Comparison of ENCODE assay signal across 28 mouse cellular contexts in the genomic region with DNA sequence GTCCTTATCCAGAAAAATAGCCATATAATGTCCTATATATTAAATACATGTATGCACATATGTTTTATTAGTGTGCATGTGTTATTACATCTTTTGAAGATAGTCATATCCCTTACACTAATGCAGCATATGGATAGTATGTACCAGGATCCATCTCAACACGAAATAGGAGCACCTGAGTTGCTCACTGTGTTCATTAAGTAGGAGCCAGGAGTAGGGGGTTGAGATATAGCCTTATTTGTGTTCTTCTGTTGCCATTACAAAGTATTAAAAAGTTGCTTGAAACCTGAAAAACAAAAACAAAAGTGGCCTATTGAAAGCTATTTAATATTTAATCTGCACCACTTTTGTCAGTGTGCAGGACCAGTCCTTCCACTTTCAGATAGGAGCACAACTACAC. TPM values are rescaled to one million over a fixed set of nuclear protein-coding genes. Genes with fewer than 3 reads are reported as not detected.
A peak's percentile ranks its signal among the peaks of the same experiment; 100 is the strongest.
DNase-seq lines count a peak whose midpoint lies in the region; ATAC-seq lines count a peak whose summit lies in the region.
"Had no signal": no experiment of that assay in that cellular context is flagged by ENCODE, and none has a peak within 500 bp of the region (broad histone marks: within the 10 kb centered on the region; RNA-seq: fewer than 3 reads in every experiment).

No protein-coding gene starts in this region.

- H3K9ac ChIP-seq in midbrain, embryonic 14.5 days (replicated peaks; ENCODE audit: low read length): no peak overlapping the region
- no peak overlapping the region for H3K9ac ChIP-seq in midbrain, embryonic 16.5 days (ENCODE audit: low read depth, low read length)
- peak overlapping the region; percentile 73 for H3K9ac ChIP-seq in forebrain, embryonic 15.5 days (replicated peaks)
- H3K9ac ChIP-seq: embryonic facial prominence, embryonic 12.5 days; heart, embryonic 15.5 days; intestine, embryonic 15.5 days; liver, embryonic 13.5 days; neural tube, embryonic 15.5 days had no signal

- no peak for ATAC-seq in midbrain, embryonic 14.5 days (ENCODE audit: low FRiP score, low TSS enrichment)
- ATAC-seq in midbrain, embryonic 16.5 days: no peak
- ATAC-seq in forebrain, embryonic 15.5 days (replicated peaks): no peak
- ATAC-seq: hindbrain, embryonic 16.5 days; intestine, embryonic 15.5 days had no signal

- H3K4me3 ChIP-seq in midbrain, embryonic 14.5 days (replicated peaks; ENCODE audit: low read depth, low read length): no peak overlapping the region
- H3K4me3 ChIP-seq in midbrain, embryonic 16.5 days (ENCODE audit: low read depth, low read length): no peak overlapping the region
- peak overlapping the region; percentile 40 for H3K4me3 ChIP-seq in forebrain, embryonic 15.5 days
- H3K4me3 ChIP-seq: embryonic facial prominence, embryonic 12.5 days; gastrocnemius, adult 2 months; heart, embryonic 15.5 days; intestine, embryonic 15.5 days; liver, embryonic 13.5 days; megakaryocyte, embryonic 14.5 days; neural tube, embryonic 15.5 days had no signal

- H3K27ac ChIP-seq in midbrain, embryonic 14.5 days (replicated peaks; ENCODE audit: low read depth, low read length): no peak overlapping the region
- no peak overlapping the region for H3K27ac ChIP-seq in midbrain, embryonic 16.5 days (ENCODE audit: low read length)
- H3K27ac ChIP-seq in forebrain, embryonic 15.5 days (replicated peaks): peak overlapping the region; percentile 93
- H3K27ac ChIP-seq: embryonic facial prominence, embryonic 12.5 days; gastrocnemius, adult 2 months; heart, embryonic 15.5 days; intestine, embryonic 15.5 days; liver, embryonic 13.5 days; neural tube, embryonic 15.5 days had no signal

- no peaks in the 10 kb centered on the region for H3K4me1 ChIP-seq in midbrain, embryonic 14.5 days (ENCODE audit: control insufficient read depth, insufficient read depth, low read length)
- H3K4me1 ChIP-seq in midbrain, embryonic 16.5 days (ENCODE audit: control insufficient read depth, insufficient read depth, low read length): peaks cover 3% of the 10 kb centered on the region; the same call in 1 of the 2 replicates
- H3K4me1 ChIP-seq in forebrain, embryonic 15.5 days: peaks cover 22% of the 10 kb centered on the region
- H3K4me1 ChIP-seq: embryonic facial prominence, embryonic 12.5 days; liver, embryonic 13.5 days had no signal

- H3K4me2 ChIP-seq in midbrain, embryonic 14.5 days (ENCODE audit: low read length): no peak overlapping the region
- H3K4me2 ChIP-seq in midbrain, embryonic 16.5 days (ENCODE audit: low read length): no peak overlapping the region
- H3K4me2 ChIP-seq in forebrain, embryonic 15.5 days (replicated peaks): peak overlapping the region; percentile 63
- H3K4me2 ChIP-seq: embryonic facial prominence, embryonic 12.5 days; heart, embryonic 15.5 days; intestine, embryonic 15.5 days; liver, embryonic 13.5 days; neural tube, embryonic 15.5 days had no signal

- no peaks in the 10 kb centered on the region for H3K36me3 ChIP-seq in midbrain, embryonic 14.5 days (ENCODE audit: control insufficient read depth, insufficient read depth, low read length)
- H3K36me3 ChIP-seq in midbrain, embryonic 16.5 days (ENCODE audit: control insufficient read depth, insufficient read depth, low read length): no peaks in the 10 kb centered on the region
- H3K36me3 ChIP-seq in forebrain, embryonic 15.5 days: no peaks in the 10 kb centered on the region
- H3K36me3 ChIP-seq: embryonic facial prominence, embryonic 12.5 days; heart, embryonic 15.5 days; intestine, embryonic 15.5 days; liver, embryonic 13.5 days; neural tube, embryonic 15.5 days had no signal

- peak; percentile 31 for DNase-seq in embryo, embryonic 10.5 days (ENCODE audit: low spot score)
- no peak for DNase-seq in embryo, embryonic 9.5 days (ENCODE audit: extremely low spot score)
- peak; percentile 27 for DNase-seq in midbrain, embryonic 14.5 days
- no peak for DNase-seq in lung, postnatal 4 days
- no peak for DNase-seq in kidney, postnatal 10 days
- DNase-seq in urinary bladder, postnatal 4 days (ENCODE audit: low spot score in 2 of 2): no peak
- DNase-seq: adrenal gland, postnatal 25 days; cerebellum, adult 11-12 months; gastrocnemius, adult 2 months; heart, postnatal 4 days; kidney, adult 9 months; kidney, postnatal 25 days; liver, embryonic 13.5 days; lung, adult 2 months; thymus, adult 18-20 months; thymus, postnatal 36 days had no signal

- WGBS in midbrain, embryonic 14.5 days: 4% methylated on average over 1 of the region's 1 CpGs
- 7% methylated on average over 1 of the region's 1 CpGs for WGBS in midbrain, embryonic 16.5 days
- 1% methylated on average over 1 of the region's 1 CpGs for WGBS in forebrain, embryonic 15.5 days

- H3K9me3 ChIP-seq in midbrain, embryonic 14.5 days (ENCODE audit: control insufficient read depth, low read length): no peaks in the 10 kb centered on the region
- H3K9me3 ChIP-seq in midbrain, embryonic 16.5 days (replicated peaks; ENCODE audit: control insufficient read depth, low read length, poor library complexity, severe bottlenecking): no peaks in the 10 kb centered on the region
- H3K9me3 ChIP-seq in forebrain, embryonic 15.5 days: no peaks in the 10 kb centered on the region
- H3K9me3 ChIP-seq: embryonic facial prominence, embryonic 12.5 days; heart, embryonic 15.5 days; intestine, embryonic 15.5 days; liver, embryonic 13.5 days; neural tube, embryonic 15.5 days had no signal

- peaks cover 81% of the 10 kb centered on the region for H3K27me3 ChIP-seq in midbrain, embryonic 14.5 days (ENCODE audit: control insufficient read depth, insufficient read depth, low read length)
- H3K27me3 ChIP-seq in midbrain, embryonic 16.5 days (ENCODE audit: control insufficient read depth, insufficient read depth, low read depth, low read length): peaks cover 44% of the 10 kb centered on the region
- H3K27me3 ChIP-seq in forebrain, embryonic 15.5 days: no peaks in the 10 kb centered on the region

RNA-seq across cellular contexts. Expression of a gene that starts 9.2 kb away (rescaled TPM):
- polyA plus RNA-seq in midbrain, embryonic 14.5 days (2014; fragmentation: Nextera tagmentation; extraction: Ambion mirVana): not detected in 2 replicates
- 0.10 TPM in 1 of 2 replicates, not detected in the other for polyA plus RNA-seq in midbrain, embryonic 16.5 days (2015; fragmentation: Nextera tagmentation; extraction: Ambion mirVana)
- 2.8 and 3.0 TPM in 2 replicates for polyA plus RNA-seq in forebrain, embryonic 15.5 days (2015; fragmentation: Nextera tagmentation; extraction: Ambion mirVana)
- polyA plus RNA-seq: gonadal fat pad, adult 2 months; heart, embryonic 15.5 days; hindbrain, embryonic 16.5 days; intestine, embryonic 15.5 days; liver, embryonic 13.5 days; lung, adult 2 months; midbrain, postnatal 0 days; neural tube, embryonic 15.5 days; small intestine, adult 2 months; stomach, embryonic 16.5 days had no signal

RNA-seq across cellular contexts. Expression of a gene that starts 11.7 kb away (rescaled TPM):
- polyA plus RNA-seq in midbrain, embryonic 14.5 days (2014; fragmentation: Nextera tagmentation; extraction: Ambion mirVana): 0.16 and 0.28 TPM in 2 replicates
- 1.7 and 2.5 TPM in 2 replicates for polyA plus RNA-seq in midbrain, embryonic 16.5 days (2015; fragmentation: Nextera tagmentation; extraction: Ambion mirVana)
- 110 and 111 TPM in 2 replicates for polyA plus RNA-seq in forebrain, embryonic 15.5 days (2015; fragmentation: Nextera tagmentation; extraction: Ambion mirVana)
- polyA plus RNA-seq: gonadal fat pad, adult 2 months; heart, embryonic 15.5 days; hindbrain, embryonic 16.5 days; intestine, embryonic 15.5 days; neural tube, embryonic 15.5 days; small intestine, adult 2 months had no signal

Comparison
In these comparisons a context has a peak if more than half of its experiments do, and no peak if none do; other contexts are left out.
1. DNase-seq: peak in embryo, embryonic 10.5 days (single experiment) and midbrain, embryonic 14.5 days (single experiment); none in embryo, embryonic 9.5 days (single experiment), lung, postnatal 4 days (0 of 2), kidney, postnatal 10 days (single experiment) and urinary bladder, postnatal 4 days (0 of 2).
2. RNA of a gene that starts 11.7 kb away (polyA plus RNA-seq): 110 to 111 TPM in forebrain, embryonic 15.5 days; 1.7 to 2.5 TPM in midbrain, embryonic 16.5 days and 0.16 to 0.28 TPM in midbrain, embryonic 14.5 days; every median in the first group is over 10 times any median in the second.